Mouse (Mus musculus): ENCODE measurements around the gene Susd4.

Gene Susd4

GRCm38 (mm10) chr1:182926465-182926864 lies 162.8 kb downstream of the Susd4 start:
- DNase-seq: no peak

- DNase-seq: no peak
These were observed 164.5 kb downstream of the Susd4 start for GRCm38 (mm10) chr1:182927878-182928851.

DNA sequence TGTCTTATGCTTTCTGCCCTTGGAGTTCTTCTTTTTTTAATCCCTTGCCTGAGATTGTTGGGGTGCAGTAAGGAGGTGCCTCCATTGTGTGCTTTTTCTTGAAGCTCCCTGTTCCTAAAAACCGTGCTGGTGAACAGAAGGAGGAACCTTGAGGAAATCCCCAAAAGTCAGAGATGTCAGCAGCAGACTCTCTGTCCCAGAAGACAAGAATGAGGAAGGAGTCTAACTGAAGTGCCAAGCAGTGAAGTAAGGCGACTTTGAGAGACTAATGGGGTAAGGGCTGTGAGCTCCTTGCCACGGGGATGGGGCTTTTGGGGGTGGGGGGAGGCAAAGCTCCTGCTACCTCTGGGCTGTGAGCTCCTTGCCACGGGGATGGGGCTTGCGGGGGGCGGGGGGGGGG lies 171.8 kb downstream of the Susd4 start:
- no peak for DNase-seq

DNA sequence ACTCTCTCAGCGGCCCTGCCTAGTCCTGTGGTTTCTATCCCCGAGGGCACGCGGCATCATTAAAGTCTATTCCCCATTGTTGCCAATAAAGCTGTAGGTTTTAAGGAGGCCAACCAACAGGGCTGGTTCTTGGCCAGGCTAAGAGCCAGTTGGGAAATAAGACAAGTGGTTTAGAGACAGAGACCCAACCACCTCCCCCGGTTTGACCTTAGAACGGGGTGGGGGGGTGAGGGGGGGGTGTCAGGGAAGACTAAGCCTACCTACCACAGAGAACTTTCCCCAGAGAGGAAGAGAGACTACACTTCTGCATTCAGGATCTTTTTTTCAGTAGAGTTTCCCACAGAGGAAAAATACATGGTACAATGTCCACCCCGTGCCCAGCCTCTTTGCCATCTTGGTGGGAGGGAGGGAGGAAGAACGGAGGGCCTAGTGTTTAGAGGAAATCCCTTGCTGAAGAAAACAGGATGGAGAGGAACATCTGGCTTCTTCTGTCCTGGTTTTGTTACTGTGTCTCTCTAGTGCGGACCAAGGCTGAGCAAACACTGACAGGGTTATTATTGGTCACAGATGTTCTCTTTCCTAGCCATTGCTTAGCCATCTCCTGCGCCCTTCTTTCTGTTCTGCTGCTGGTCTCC lies 173.9 kb downstream of the Susd4 start:
- DNase-seq: no peak

DNA sequence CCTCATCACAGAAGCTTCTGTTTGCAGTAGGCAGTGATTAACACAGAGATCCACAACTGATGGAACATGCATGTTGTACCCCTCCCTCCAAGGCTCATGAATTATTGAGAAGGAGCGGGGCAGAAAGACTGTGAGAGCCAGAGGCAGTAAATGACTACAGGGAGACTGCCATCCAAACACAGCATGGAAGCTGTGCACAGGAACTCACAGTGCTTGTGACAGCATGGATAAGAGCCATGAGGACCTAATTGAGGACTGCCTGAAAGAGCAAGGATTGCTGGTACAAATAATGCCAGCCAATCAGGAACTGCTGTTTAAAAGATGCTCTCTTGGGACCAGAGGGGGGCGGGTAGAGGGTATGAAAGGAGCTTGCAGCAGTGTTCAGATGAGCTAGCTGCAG lies 178.3 kb downstream of the Susd4 start:
- no peak for DNase-seq

GRCm38 (mm10) chr1:182943911-182944310 lies 180.3 kb downstream of the Susd4 start:
- DNase-seq: no peak

DNA sequence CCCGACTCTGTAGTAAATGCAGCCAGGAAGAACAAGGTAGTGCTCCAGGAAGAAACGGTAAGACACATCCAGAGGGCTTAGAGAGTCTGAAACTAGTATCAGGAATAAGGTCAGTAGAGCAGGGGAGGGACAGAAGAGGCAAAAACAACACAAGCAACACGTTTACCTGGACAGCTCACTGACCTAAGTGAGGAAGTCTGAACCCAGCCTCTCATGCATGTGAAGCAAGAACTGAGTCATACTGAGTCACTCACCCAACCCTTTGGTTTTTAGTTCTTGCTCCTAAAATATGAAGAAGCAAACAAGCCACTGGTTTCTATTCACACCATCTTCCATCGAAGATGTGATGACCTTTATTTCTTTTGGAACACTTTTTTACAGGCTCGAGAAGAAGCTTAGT lies 181.0 kb downstream of the Susd4 start:
- no peak for DNase-seq

GRCm38 (mm10) chr1:182945561-182945960 lies 181.9 kb downstream of the Susd4 start:
- no peak for DNase-seq

Measured in lung, postnatal 14 days (tissue).